Mouse (Mus musculus) right cerebral cortex, postnatal 25 days (tissue): Measurements from ENCODE around the gene Mob2.

Experiments
- DNase-seq: peaks from one replicate; pipeline ENCODE4 v3.0.0; 2022

Gene Mob2

DNA sequence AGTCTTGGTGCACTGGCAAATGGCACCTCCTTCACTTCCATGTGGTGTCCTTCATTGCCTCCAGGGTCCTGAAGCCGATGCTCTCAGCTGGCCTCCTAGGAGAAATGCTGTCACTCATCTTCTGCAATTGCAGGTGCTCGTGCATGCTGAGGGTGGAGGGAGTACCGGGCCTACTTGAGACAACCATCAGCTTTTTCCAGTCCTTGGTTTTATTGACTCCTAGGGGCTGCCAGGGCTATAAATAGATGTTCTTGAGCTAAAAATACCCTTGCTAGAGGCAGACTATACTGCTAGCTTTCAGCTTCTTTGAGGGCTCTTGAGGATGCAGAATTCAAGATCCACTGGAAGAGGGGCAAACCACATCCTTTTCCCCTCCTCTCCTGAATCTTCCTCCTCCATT is 16.3 kb upstream of the Mob2 start:
- DNase-seq: no peak

DNA sequence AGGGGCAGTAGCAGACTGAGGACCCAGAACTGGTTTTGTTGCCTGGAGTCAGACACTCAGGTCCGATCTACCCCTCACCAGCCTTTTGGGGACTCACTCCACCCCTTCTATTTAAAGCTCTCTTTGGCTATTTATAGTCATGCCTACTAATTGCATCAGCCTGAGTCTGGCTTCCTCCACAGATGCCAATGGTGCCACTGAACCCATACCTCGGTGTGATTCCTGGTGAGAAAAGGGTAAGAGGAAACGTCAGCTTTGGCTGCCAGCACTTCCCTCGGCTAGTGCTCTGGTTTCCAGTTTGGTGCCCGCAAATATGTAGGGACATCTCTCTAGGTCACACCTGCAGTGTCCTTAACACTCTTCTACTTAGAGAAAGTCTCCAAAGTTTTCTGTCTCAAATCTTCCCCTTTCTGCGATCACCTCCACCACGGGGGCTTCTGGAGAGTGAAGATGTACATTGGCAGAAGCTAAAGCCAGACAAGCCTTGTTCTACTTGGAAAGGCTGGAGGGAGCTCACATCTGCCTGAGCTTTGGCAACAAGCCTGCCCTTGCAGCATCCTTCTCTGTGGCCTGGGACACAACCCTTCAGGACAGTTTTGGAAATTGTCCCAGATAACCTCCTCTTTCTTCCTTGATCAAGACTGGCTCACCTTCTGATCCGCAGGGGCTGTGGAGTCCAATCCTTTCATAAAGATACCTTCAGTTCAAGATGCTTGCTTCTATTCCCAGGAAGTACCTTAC is 13.5 kb upstream of the Mob2 start:
- DNase-seq: no peak

DNA sequence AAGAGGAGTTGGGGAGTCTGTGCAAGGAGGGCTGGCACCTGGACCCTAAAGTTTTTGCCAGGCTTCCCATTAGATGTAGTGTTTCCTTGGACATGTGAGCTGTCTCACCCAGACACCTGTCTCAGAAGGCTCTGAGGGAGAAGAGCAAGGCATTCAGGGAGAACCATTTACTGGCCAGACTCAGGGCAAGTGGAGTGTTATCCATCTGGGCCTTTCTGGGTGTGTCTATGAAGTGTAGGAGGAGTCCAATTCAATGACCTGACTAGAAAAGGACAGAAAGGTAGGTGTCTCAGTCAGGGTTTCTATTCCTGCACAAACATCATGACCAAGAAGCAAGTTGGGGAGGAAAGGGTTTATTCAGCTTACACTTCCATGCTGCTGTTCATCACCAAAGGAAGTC is 10.9 kb upstream of the Mob2 start:
- no peak for DNase-seq

DNA sequence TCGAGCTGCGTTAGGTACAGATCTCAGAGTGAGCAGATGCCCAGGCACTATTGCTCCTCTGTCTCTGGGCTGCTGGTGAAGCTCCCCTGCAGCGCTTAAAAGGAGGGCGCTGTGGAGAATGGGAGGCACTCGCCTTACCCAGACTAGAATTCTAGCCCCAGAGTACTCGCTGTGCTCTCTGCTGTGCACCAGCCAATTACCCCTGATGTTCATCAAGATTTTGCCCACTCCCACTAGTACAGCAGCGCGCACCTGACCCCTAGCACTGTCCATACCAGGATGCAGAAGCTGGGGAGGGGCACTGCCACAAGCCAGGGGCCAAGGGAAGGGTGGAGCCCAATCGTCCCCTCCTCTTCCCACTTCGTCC is 10.3 kb upstream of the Mob2 start:
- no peak for DNase-seq

DNA sequence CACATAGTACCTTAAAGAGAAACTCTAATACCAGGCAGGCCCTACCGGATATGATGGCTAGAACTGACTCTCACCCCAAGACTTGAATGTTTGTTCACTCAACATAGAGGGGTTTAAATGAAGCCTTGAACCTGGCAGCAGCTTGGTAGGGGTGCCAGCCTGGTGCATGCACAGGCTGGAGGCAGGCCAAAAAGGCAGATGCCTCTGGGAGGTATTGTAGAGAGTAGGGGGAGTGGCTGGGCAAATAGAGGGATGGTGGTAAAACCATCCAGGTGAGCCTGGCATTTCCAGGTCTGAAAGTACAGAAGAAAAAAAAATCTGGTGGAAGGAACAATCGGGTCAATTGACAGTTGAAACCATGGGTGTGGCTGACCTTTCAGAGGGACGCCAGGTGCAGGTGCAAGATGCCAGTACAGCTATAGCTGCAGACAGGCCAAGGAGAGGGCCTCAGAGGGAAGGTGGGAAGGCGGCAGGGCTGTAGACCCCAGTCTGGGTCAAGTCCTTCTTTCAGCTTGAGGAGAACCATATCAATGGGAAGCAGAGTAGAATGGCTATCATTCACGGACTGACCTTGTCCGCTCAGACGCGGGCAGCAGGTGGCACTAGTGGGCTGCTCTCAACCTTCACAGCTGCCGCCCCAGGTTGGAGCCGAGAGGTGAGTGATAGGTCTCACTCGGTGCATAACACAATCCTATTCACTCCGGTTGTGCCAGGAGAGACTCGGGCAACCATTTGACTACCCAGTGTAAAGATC is 9.8 kb upstream of the Mob2 start:
- DNase-seq: no peak

DNA sequence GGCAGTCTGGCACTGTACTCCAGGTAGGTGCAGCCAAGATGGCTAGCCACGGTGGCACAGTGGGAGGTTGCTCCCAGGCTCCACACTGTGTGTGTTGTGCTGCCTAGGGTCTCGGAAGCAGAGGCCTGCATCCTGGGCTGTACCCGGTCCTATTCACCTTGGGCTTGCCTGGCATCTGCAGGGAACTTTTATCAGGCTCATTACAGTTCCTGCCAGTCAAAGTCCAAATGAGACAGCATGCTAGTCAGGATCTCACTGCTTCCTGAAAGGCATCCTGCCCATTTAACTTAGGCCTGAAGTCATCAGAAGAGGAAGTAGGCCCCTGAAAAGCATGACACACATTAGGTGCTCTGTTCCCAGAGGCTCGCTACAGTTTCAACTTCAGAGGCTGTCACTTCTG is 7.6 kb upstream of the Mob2 start:
- no peak for DNase-seq

DNA sequence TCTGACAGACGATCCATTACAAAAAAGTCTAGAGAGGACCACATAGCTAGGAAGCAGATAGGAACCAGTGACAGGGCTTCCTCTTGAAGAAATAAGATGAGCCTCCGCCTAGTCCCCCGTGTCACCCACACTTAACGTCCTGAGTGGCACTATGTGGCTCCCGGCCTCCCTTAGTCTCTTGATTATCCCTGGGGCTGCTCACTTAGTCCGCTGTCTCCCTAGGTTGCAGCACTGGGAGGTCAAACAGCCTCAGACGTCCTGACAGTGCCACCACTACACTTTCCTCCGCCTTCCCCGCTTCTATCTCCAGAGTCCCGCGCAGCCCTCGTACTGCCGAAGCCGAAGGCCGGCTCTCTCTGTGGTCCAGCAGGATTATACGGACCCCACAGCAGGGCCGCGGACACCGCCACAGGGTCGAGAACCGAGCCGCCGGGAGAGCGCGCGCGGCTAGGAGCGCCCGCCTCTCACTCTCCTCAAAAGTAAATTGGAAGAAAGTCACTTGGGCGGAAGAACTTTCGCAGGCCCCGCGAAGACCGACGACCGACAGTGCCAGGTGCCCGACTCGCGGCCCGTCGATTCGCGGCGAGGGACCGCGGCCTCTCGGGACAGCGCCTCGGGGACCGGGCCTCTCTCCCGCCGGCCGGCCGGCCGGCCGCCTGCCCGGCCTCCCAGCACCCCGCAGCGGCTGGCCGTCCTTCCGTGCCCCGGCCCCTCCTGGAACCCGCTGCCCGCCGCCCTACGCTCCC is 507 bp downstream of the Mob2 start:
- no peak for DNase-seq

DNA sequence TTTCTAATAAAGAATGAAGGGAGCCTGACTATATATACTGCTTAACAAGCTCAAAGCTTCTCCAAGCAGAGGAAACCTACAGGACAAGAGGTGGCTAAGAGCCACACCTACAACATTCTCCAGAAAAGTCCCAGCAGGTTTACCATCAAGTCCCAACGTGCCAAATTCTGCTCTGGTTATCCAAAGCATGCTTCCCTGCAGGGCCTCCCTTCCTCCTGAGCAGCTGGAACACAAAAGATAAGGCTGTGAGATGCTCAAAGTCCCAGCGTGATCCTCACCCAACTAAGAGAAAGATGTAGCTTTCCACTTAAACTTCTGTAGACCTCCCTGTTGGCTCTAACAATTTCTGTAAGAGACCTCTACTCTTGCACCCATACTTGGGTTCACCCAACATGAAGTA is 1.8 kb downstream of the Mob2 start:
- no peak for DNase-seq

DNA sequence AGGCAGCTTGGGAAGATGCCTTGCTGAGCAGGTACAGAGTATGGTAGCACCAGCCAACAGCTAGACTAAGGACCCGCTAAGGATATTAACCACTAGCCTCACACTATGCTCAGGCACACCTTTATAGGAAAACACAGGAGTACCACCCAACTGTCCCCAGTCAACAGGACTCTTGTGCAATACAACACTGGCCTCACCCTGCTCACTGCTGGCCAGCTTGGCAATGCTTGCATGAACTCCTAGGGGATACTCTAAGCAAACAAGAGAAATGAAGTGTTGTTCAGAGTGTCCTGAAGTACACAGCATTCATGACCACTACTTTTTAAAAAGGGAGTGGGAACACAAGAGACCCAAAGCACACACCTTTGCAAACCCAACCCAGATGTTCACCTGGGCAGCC is 3.7 kb downstream of the Mob2 start:
- no peak for DNase-seq

DNA sequence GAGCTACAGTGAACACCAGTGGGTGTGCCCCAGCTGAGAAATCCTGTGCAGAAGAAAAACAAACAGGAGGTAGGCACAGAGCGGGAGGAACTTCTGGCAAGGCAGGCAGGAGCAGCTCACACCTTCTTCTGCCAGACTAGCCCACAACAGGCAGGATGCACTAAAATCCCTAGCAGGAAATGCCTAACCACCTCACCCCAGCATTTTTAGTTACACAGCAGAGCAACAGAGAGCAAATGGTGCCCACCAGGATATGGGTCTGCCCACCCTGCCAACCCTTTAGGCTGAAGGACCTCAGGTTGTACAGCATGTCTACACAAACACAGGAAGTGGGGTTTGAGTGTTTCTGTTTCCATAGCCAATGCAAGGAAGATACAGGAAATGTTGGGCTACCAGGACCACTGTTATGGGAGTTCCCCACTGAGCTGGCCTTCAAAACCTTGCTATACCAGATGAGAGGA is 4.2 kb downstream of the Mob2 start:
- DNase-seq: peak; percentile 27

DNA sequence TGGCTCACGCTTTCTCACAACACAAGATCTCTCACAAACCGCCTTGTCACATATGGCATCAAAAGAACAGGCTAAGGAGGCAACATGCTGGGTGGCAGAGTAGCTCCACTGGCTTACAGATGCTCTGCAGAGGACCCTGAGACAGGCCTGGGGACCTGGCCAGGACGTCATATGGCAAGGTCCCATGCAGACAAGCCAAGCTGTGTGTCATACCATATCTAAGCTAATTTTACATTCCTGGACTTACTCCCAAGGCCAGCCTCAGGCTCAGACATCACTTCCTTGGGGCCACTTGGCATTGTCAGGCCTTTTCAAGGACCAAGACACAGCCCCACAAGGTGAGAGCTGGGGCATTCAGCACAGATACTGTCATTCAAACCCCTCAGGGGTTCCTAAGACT is 5.4 kb downstream of the Mob2 start:
- no peak for DNase-seq

DNA sequence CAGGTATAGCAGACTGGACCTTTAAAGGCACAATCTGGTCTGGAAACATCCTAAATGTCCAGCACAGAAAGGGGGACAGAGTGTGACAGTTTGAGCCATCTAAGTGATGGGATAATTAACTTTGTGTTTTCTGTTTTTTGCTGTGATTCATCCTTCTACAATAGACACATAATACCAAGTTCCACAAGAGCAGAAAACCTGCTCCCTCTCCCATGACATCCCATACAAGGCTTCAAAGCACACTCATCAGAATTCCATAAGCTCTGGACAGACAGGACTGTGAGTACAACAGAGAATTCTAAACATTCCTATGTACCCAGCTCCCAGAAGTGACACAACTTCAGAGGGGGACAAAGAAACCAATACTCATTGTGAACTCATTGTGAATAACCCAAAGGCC is 10.3 kb downstream of the Mob2 start:
- DNase-seq: no peak

DNA sequence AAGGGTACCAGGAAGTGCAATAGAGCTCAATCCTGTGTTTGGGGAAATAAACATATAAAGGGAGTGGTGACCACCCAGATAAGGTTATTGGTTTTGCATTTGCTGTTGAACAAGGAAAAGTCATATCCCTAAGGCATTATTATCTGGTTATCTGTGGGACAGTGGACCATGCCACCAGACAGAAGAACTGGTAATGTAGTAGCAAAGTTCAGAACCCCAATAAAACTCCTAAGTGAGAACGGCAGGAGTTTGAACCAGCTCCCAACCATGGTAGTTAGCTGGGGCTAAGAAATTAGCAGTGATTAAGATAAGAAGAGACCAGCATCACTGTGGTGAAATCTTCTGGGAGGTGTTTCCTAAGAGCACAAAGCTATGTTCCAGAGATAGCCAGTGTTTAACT is 14.9 kb downstream of the Mob2 start:
- DNase-seq: no peak

DNA sequence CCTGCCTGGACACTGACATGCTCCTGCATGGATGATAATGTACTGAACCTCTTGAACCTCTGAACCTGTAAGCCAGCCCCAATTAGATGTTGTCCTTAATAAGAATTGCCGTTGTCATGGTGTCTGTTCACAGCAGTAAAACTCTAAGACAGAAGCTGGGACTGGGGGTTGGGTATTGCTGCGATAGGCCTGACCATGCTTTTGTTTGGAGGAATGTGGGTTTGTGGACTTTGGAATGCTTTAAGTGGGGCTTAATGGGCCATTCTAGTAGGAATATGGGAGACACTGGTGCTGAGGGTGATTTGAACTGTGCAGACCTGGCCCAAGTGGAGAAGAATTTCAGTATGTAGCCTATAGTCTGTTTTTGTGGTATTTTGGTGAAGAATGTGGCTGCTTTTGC is 15.5 kb downstream of the Mob2 start:
- no peak for DNase-seq

DNA sequence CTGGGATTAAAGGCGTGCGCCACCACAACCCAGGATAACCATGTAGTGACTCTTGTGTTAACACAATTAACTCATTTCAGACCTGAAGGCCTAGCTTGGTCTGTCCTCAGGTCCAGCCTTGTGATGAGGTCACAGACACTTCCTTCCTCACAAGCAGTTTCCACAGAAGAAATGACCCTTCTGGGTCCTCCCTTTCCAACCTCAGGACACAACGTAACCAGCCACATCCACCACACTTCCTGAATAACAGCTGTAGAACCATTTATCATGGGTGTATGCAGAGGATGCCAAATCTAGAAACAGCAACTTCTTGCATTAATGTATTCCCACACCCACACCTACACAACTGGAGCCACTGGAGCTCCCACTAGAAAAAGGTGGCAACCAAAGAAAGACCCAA is 20.1 kb downstream of the Mob2 start:
- no peak for DNase-seq

DNA sequence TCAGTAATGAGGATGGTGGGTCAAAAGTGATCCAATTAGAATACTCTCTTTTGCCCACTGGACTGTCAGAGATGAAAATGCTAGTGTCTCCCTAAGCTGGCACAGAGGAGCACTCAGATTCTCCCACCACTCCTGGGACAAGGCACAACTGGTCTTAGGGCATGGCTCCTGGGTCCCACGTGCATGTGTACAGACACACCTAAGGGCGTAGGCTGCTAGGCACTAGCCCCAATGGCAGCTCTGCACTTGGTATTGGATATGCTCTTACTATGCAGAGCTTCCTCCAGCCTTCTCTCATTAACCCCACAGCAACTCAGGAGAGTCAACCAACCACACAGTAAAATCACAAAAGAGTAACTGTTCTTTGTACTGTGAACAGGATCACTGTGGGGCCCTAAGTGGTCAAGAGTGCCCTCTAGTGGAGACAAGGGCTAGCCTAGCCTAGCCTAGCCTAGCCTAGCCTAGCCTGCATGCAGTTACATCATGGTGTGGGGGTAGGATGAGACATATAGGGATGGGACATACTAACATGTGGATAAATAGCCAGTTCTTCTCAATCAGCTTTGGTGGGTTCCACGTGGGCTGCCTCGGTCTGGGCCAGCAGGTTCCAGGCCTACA is 23.2 kb downstream of the Mob2 start:
- DNase-seq: peak; percentile 16

DNA sequence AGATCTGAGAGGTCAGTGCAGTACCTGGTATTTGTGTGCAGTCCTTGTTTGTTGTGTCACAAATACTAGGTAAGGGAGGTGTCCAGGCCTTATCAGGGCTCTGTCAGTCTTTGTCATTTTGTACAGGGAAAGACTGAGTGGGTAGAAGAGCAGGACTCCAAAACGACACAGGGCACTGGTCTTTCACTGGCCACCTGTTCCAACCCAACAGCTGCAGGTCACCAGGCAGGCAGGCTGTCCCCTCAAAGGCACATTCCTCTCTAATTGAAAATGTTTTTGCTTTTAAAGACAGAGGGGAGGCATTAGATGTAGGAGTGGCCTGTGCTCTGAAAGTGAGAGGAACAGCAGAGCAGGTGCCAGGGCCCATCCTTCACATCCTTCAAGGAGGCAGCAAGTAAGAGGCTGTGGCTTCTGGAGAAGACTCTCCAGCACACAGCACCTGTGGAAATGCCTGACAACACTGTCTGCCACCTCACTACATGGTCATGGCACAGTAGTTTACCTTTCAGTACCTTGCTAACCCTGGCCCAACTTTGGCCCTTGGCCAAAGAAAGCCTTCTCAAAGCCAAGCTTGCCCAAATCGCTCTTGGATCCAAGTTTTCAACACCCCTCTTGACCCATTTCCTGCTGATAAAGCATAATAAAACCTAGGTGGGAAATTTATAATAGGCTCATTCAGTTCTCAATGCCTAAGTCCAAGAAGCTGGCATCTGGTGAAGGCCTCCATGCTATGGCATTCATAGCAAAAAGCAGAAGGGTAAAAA is 25.6 kb downstream of the Mob2 start:
- no peak for DNase-seq

DNA sequence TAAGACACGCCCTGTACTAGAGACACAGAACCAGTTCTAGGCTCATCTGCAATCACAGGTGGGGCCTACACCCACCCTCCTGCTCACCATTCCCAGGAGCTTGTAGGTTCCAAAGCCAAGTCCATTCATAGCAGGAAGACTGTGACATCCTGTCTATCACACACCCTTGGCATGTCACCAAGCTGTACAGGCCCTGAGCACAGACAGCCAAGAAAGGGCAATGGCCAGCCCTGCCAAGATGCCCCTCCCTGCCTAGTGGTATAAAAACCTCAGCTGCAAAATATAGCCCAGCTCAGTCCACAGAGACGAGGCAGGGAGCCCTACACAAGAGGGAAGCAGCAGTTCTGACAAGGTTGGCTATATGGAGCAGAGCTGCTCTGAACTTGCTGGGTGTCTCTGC is 26.7 kb downstream of the Mob2 start:
- DNase-seq: no peak

DNA sequence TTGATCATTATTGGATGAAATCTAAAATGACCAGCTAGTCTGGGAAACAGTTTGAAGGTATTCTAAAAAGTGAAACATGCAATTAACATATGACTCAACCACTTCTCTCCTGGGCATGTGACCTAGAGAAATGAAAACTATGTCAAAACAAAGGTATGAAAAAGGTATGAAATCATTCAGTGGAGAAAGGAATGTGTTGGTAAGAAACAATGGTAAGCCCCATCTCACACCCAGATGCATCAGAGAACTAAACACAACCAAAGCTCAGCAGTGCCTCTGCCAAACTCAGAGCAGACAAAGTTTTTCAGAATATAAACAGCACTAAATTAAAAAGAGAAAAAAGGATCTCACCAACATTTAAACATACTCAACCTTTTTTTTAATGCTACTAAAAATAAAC is 30.8 kb downstream of the Mob2 start:
- DNase-seq: no peak

DNA sequence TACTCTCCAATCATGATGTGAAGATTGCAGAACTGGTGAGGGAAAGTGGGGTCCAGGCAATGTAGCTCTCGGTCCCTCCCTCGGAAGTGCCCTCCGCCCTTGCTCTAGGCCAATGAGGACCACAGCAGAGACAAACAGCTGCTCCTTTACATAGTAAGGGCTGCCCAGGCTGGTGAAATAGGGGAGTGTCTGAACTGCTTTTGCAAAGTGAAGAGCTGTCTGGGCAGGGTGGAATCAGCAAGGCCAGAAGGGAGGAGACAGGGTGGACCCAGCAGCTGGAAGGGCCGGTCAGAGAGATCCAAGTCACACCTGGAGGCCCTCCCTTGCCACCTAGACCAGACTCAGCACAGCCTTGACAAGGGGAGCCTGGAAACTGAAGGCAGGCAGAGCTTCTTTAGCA is 34.9 kb downstream of the Mob2 start:
- no peak for DNase-seq

DNA sequence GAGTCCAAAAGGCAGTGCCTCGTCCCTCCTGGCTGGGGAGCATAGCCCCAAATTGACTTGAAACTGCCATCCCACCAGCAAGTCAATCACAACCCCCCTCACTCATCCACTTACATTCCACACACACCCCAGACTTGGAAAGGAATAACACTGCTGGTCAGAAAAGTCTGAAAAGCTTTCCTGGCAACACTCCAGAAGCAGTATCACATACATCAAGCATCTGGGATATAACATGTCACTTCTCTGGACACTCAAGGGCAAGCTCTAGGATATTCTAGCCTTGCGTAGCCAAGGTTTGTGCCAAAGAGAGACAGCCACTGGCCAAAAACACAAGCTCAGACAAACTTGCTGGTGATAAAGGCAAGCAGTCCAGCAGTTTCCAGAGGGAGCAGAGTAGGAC is 35.7 kb downstream of the Mob2 start:
- DNase-seq: no peak

DNA sequence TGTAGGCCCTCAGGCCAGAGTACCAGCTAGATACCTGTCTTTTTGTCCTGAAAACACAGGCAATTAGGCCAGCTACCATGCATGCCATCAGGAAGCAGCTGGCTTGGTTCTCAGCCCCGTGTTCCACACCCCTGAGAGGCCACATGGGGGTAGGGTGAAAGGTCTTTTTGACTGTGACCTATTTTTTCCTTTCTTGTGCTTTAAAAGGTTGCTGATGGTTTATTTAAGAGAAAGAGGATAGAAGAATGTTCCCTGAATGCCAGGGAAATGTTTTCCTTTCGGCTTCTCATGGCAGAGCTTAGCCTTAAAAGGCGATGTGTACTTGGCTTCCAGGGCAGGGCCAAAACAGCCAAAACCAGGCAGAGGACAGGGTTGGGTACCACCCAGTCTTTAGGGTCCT is 40.0 kb downstream of the Mob2 start:
- DNase-seq: no peak

DNA sequence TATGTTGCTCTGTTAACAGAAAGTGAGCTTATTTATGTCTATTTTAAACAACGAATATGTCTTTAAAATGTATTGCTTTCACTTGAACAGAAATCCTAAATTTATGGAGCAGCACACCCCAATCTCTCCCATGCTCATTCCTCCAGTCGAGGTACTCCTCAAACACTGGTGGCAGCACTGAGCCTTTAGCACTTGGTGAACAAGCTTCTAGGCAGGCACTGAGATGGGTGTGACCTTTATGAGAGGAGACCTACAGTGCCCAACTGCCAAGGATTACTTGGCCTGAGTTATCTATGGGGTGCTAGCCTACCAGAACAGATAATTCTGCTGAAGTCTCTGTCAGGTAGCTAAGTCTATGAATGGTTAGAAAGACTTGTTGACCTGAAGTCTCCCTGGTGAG is 41.2 kb downstream of the Mob2 start:
- no peak for DNase-seq
